Mouse (Mus musculus) v-Abl transformed pro-B cells (cell line): ENCODE measurements at regions not wholly inside any gene's neighbourhood (a gene's known extent, or its start where the extent isn't known, plus 50 kb on each side); places are given as distances from the start of the nearest gene placed in this dataset.

Source experiments
- in situ Hi-C, 2 experiments: fragments of 400-800 bp; cut with MboI; formaldehyde crosslinking; loops; one replicate each; pipeline ENCODE4 v1.15.1; 2025; ENCODE audit not compliant: unreplicated experiment in 2 of 2

DNA sequence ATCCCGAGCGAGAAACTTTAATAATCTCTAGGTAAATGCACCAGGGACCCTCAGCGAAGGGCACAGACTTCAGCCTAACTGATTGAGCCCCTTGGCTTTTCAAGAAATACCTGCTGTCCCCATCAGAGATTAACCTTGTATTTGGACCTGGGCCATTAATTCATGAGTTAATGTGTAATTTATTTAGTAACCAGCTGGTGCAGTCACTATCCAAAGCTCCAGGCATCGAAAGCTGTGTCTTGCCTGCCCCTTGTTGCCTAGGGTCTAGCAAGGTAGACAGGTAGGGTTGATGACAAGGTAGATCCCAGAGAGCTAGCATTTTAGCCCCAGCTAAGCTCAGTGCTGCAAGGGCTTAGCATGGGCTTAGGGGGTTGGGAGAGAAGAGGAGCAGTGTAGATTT, 80.9 kb upstream of the Runx1 start:
- in situ Hi-C loops, result no loop called here

DNA sequence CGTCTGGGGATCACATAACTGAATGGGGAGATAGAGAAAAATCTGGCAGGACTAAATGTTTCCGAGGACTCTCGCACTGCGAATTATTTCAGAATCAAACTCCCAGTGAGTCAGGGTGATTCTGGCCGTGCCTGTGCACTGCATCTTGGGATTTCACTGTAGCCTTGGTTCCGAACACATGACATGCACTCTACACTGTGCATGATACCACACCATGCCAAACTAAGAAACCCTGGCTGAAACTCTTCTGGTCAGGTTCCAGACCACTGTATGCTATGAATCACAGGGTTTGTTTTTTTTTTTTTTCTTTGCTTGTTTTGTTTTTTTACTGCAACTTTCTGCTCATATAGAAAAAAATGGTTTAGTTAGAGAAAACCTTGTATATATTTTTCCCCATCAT, 79.7 kb upstream of the Runx1 start:
- in situ Hi-C loops, result no loop called here

DNA sequence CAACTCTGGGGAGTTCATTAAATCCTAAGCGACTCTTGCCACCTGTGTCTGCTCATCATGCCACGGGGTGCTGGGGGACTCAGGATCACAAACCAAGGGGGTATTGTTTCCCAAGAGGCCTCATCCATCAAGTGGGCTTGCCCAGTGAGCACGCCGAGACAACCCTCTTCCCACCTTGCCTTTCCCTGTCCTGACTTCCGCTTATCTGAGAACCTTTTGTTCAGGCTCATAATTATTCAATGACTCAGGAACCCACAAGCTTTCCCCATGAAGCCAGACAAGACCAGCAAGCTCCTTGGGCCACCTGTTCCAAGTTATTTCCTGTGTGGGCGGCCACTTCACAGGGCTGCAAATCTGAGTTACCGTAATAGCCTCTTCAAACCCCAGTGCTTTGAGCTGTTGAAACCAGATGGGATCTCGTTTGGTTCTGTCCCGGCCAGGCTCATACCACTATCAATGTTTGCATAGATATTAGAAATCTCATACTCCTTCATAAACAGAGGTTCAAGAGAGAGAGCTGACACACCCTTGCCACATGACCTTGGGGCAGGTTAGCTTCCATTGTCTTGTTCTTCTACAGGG, 78.0 kb upstream of the Runx1 start:
- in situ Hi-C loops, result no loop called here

DNA sequence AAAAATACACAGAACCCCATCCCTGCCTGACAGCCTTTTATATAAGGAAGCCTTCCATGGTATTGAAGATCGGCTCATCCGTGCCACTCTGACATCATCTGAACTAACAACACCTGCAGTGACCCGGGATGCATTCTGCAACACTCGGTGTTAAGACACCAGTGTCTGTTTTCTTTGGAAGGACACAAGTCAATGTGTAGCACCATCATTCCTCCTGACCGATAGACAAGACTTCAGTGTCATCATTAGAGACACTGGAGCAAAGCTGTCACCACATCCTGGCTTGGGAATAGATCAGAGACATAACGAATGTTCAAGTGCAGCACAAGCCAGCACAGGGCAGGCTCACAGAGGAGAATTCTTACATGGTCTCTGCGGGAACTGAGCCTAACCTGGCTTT, 77.5 kb upstream of the Runx1 start:
- in situ Hi-C loops, result no loop called here

DNA sequence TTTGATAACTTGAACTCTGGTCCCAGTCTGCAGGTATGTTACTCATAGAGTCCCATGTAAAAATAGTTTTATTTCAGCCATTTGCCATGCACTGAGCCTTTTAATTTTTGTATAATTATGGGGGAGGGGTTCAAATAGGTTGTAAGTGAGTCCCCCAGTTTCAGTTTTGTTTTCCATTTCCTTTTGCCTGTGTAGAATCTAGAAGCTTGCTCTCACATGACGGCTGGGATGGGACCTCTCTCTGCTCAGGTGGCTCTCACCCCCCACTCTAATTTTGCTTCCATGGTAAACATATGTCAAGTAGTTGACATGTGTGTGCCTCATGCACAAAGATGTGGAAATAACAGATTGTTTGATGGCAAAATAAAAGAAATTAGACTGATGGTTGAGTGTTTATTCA, 73.8 kb upstream of the Runx1 start:
- in situ Hi-C loops, result no loop called here

DNA sequence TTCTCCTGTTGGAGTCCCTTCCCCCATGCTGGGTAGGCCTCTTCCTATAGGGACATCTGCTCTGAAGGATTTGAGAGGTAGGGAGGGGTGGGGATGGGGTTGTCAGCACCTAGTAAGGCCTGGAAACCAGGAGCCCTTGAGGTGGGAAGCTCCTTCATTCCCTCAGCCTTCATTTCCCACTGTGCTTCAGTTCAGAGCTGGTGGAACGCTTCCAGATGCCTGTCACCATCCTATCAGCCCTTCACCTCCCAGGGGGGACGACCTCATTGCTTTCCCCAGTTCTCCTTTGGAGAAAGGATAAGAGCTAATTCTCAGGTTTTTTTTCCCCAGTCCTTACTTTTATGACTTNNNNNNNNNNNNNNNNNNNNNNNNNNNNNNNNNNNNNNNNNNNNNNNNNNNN, 65.8 kb upstream of the Runx1 start:
- in situ Hi-C loops, result no loop called here

DNA sequence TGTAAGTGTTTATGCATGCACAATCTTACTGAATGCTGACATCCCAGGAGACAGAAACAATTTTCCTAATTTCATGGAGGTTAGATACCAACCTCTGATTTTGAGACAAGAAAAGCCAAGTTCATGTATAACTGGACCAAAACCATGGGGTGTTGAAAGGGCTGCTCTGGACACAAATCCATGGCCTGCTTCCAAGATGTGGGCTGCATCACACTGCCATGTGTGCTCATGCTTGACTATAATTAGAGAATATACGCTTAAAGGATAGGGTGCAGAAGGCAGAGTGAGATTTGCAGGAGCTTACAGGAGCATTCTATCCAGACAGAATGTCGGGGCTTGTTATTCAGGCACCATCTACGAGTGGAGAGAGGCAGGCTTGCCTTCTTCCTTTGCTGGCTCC, 64.8 kb upstream of the Runx1 start:
- in situ Hi-C loops, result no loop called here

DNA sequence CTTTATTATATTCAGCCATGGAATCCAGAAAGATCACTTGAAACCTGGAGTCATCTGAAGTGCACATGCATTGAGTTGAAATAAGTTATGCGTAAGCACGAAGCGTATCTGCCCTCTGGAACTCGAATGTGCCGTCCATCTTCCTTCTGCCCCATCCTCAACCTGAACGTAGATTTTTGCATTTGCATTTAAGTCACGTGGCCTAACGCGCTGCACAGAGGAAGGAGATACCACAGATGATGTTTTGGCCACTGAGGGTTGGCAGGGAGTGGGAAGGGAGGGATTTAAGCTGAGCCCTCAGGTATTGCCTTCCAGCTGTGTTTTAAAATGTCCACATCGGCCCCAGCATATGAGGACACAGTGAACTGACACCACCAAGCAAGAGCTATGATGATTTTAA, 63.6 kb upstream of the Runx1 start:
- in situ Hi-C loops, result no loop called here

DNA sequence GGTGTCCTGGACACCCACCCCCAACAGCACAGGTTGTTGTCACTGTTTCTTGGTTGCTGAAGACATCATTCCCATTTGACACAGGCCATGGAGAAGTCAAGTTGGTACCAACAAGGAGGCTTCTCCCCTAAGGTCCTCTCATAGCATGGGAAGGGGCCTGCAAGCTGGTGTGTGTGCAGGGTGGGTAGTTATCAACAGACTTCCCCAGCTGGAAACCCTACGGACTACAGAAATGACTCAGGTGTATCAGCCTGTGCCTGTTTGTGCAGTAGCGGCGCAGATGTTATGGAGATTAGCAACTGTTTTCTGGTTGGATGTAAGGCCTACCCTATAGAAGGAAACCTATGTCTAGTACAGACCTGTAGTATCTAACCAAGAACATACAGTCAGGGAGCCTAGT, 60.3 kb upstream of the Runx1 start:
- in situ Hi-C loops, result no loop called here

DNA sequence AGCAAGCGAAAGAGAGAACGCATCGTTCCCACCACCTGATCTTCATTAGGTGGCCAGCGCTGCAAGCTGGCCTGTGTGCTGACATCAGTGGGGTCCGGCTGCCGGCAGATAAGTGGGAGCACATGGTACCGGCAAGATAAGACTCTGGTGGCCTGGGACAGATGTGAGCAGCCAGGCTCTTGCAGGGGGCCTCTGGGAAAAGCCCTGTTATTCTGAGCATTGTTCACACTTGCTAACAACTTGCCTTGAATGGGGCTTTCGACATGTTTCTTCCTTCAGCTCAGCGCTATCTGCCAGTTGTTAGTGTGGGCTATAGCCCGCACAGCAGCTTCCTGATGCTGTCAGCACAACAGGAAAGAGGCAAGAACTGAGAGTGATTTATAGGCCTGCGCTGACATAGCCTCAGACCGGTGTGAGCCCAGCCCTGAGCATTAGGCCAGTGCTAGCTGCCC, 57.9 kb upstream of the Runx1 start:
- in situ Hi-C loops, result no loop called here

DNA sequence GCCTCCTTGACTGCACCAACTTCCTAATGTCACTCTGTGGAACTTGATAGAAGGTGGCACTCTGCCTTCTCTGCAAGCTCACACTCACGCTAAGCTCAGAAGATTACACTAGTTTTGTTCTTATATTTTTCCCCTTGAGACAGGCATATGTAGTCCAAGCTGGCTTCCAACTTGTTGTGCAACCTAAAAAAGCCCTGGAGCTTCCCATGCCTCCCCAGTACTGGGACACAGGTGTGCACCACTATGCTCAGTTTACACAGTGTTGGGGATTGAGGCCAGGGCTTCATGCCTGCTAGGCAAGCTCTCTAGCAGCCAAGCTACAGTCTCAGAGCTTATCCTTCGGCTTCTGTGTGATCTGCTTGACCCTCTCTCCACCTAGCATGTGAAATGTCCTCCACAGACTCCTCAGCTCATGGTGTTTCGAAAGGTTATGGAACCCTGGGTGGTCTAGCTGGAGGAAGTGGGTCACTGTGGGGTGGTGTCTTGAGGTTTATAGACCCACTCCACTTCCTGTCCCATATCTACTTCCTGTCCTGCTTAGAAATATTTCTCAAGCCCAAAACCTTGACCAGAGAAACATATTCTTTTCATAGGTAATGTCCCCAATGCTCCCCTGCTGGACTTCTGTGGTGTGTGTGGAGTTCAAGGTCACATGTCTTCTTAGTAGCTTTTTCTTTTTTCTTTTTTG, 54.6 kb upstream of the Runx1 start:
- in situ Hi-C loops, result no loop called here

DNA sequence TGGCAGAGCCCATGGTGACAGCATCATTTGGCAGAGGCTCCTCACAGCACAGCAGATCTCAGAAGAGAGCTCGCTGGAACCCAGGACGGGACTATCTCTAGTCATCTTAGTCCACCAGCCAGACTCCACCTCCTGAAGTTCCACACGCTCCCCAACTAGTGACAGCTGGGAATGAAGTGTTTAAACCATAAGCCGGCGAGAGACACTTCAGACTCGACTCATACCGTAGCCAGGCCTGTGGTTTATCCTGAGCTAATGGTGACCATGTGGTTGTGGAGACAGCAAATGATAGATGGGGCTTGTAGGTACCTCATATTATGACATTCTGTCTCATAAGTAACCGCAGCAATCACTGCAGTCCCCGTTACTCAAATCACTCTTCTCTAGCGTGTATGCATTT, 52.1 kb upstream of the Runx1 start:
- in situ Hi-C loops, result no loop called here
